Comparison of ENCODE assay signal across 8 mouse cellular contexts in the genomic region with DNA sequence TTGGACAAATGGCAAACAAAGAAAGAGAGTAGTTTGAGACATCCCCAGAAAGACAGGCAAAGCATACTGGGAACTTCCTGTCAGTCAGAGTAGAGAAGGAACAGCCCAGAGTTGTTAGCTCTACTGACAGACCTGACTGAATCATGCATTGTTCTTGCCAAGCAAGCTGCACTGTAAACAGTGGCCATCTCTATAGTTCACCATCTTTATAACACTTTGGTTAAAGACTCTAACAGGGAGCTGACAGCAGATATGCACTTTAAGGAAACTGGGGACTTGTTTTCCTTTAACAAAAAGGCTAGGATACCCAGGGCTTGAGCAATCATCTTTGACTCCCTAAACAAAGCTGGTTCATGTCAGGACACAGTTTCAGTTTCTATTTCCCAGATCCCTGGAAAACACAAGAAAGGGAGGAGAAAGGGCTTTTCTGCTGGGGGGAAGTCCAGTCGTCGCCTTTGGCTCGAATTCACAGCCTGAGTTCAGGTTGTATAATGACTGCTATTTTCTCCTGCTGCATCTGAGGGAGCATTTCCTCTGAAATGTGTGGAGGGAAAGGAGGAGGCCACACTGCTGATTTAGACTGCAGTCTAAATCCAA. TPM values are rescaled to one million over a fixed set of nuclear protein-coding genes. Genes with fewer than 3 reads are reported as not detected.
DNase-seq lines count a peak whose midpoint lies in the region; ATAC-seq lines count a peak whose summit lies in the region.

A gene (plus strand): TSS at position 395 of the 597 bp plus-strand sequence.

- H3K9ac ChIP-seq in embryonic facial prominence, embryonic 13.5 days: peak within 1 kb of the TSS; percentile 61
- H3K9ac ChIP-seq in midbrain, embryonic 11.5 days (ENCODE audit: low read length): no peak within 1 kb of the TSS

- ATAC-seq in embryonic facial prominence, embryonic 13.5 days (ENCODE audit: insufficient number of reproducible peaks, insufficient read depth, low FRiP score, low TSS enrichment, low read depth): no peak
- ATAC-seq in midbrain, embryonic 11.5 days (ENCODE audit: low FRiP score): no peak
- ATAC-seq in erythroid progenitor cell, adult 5-6 weeks (replicated peaks; ENCODE audit: low FRiP score, poor library complexity, severe bottlenecking): no peak

- H3K9me3 ChIP-seq in embryonic facial prominence, embryonic 13.5 days: no peaks in the 10 kb centered on the region
- H3K9me3 ChIP-seq in midbrain, embryonic 11.5 days (ENCODE audit: control insufficient read depth, low read length): no peaks in the 10 kb centered on the region

- H3K36me3 ChIP-seq in embryonic facial prominence, embryonic 13.5 days: no peaks in the 10 kb centered on the region
- H3K36me3 ChIP-seq in midbrain, embryonic 11.5 days (ENCODE audit: control insufficient read depth, insufficient read depth, low read length): no peaks in the 10 kb centered on the region

- DNase-seq in urinary bladder, adult 2 months (ENCODE audit: low spot score): no peak
- DNase-seq in urinary bladder, postnatal 4 days (ENCODE audit: low spot score in 2 of 2): no peak
- peak; percentile 58 for DNase-seq in heart, postnatal 25 days (ENCODE audit: low spot score)
- peak; percentile 13 to 31 for DNase-seq in kidney, postnatal 4 days
- DNase-seq in midbrain, embryonic 11.5 days (ENCODE audit: low spot score, missing footprints): no peak
- no peak for DNase-seq in right cerebral cortex, postnatal 4 days

- peak within 1 kb of the TSS; percentile 40 for H3K4me3 ChIP-seq in embryonic facial prominence, embryonic 13.5 days
- peak within 1 kb of the TSS; percentile 2; the same call in 1 of the 2 replicates for H3K4me3 ChIP-seq in midbrain, embryonic 11.5 days (ENCODE audit: low read depth, low read length)

- intact Hi-C loops in heart, postnatal 25 days (cut with DNase I): loop anchor here (1.0 to 10.0 kb wide), 6 partner anchors 29 to 145 kb away; a partner anchor contains a TSS

- no peak within 1 kb of the TSS for H3K27ac ChIP-seq in embryonic facial prominence, embryonic 13.5 days
- no peak within 1 kb of the TSS for H3K27ac ChIP-seq in midbrain, embryonic 11.5 days (ENCODE audit: low read depth, low read length)

- WGBS in embryonic facial prominence, embryonic 13.5 days: 20% methylated on average over 3 of the region's 3 CpGs
- 47% methylated on average over 3 of the region's 3 CpGs for WGBS in midbrain, embryonic 11.5 days

- peak within 1 kb of the TSS; percentile 57 for H3K4me2 ChIP-seq in embryonic facial prominence, embryonic 13.5 days
- peak within 1 kb of the TSS; percentile 33 for H3K4me2 ChIP-seq in midbrain, embryonic 11.5 days

- H3K27me3 ChIP-seq in embryonic facial prominence, embryonic 13.5 days: no peaks in the 10 kb centered on the region; the same call in 1 of the 2 replicates
- H3K27me3 ChIP-seq in midbrain, embryonic 11.5 days (ENCODE audit: control insufficient read depth, insufficient read depth, low read length): no peaks in the 10 kb centered on the region

- 0 out of 2 replicates have a peak, but pooled peaks cover 4% of the 10 kb centered on the region for H3K4me1 ChIP-seq in embryonic facial prominence, embryonic 13.5 days
- no peaks in the 10 kb centered on the region for H3K4me1 ChIP-seq in midbrain, embryonic 11.5 days (ENCODE audit: control insufficient read depth, insufficient read depth, low read length)

RNA-seq across cellular contexts. Expression of the gene that starts here (rescaled TPM):
- 40.3 and 56.4 TPM in 2 replicates for polyA plus RNA-seq in urinary bladder, adult 2 months (2012; rRNA removed)
- polyA plus RNA-seq in embryonic facial prominence, embryonic 13.5 days (2015; fragmentation: Nextera tagmentation; extraction: Ambion mirVana): 0.70 and 1.3 TPM in 2 replicates
- total RNA-seq in heart, postnatal 25 days (2021): 10 to 100 TPM; 10.5 to 12.6 TPM
- polyA plus RNA-seq in midbrain, embryonic 11.5 days (2014; fragmentation: Nextera tagmentation; extraction: Ambion mirVana): 0.46 and 0.65 TPM in 2 replicates
- 2.9 and 4.0 TPM in 2 replicates for total RNA-seq in erythroid progenitor cell, adult 5-6 weeks (2015; ENCODE audit: low replicate concordance)
- total RNA-seq in erythroid progenitor cell, adult 5-6 weeks (2017; ENCODE audit: low replicate concordance): 1.8 and 10.4 TPM in 2 replicates

Comparison
In these comparisons a context has a peak if more than half of its experiments do, and no peak if none do; other contexts are left out.
1. RNA of the gene that starts here (polyA plus RNA-seq): 40.3 to 56.4 TPM in urinary bladder, adult 2 months; 0.70 to 1.3 TPM in embryonic facial prominence, embryonic 13.5 days and 0.46 to 0.65 TPM in midbrain, embryonic 11.5 days; every median in the first group is over 10 times any median in the second.
2. DNase-seq: peak in heart, postnatal 25 days (single experiment) and kidney, postnatal 4 days (2 of 2); none in urinary bladder, adult 2 months (single experiment), urinary bladder, postnatal 4 days (0 of 2), midbrain, embryonic 11.5 days (single experiment) and right cerebral cortex, postnatal 4 days (single experiment).